9 mouse cellular contexts compared by ENCODE assay signal in genomic region chr4:74222360-74222759, GRCm38 (mm10). TPM values are rescaled to one million over a fixed set of nuclear protein-coding genes. Genes with fewer than 3 reads are reported as not detected.
DNase-seq lines count a peak whose midpoint lies in the region; ATAC-seq and TF ChIP-seq lines count a peak whose summit lies in the region.
"Had no signal": no experiment of that assay in that cellular context is flagged by ENCODE, and none has a peak within 500 bp of the region (broad histone marks: within the 10 kb centered on the region; RNA-seq: fewer than 3 reads in every experiment).

No protein-coding gene starts in this region.

- WGBS in midbrain, postnatal 0 days: 31% methylated on average over 3 of the region's 3 CpGs
- 43% methylated on average over 3 of the region's 3 CpGs for WGBS in midbrain, embryonic 13.5 days
- WGBS in stomach, postnatal 0 days: 37% methylated on average over 3 of the region's 3 CpGs

- H3K9ac ChIP-seq in midbrain, postnatal 0 days (replicated peaks; ENCODE audit: low read length, poor library complexity, severe bottlenecking): no peak overlapping the region
- no peak overlapping the region for H3K9ac ChIP-seq in midbrain, embryonic 13.5 days (replicated peaks)
- no peak overlapping the region for H3K9ac ChIP-seq in stomach, postnatal 0 days (ENCODE audit: low read length)

- ATAC-seq in midbrain, postnatal 0 days (ENCODE audit: low FRiP score): no peak
- ATAC-seq in midbrain, embryonic 13.5 days: no peak
- ATAC-seq in stomach, postnatal 0 days (ENCODE audit: low FRiP score, low TSS enrichment): no peak

- H3K27me3 ChIP-seq in midbrain, postnatal 0 days (ENCODE audit: insufficient read depth, low read length): no peaks in the 10 kb centered on the region
- H3K27me3 ChIP-seq in midbrain, embryonic 13.5 days: no peaks in the 10 kb centered on the region
- no peaks in the 10 kb centered on the region for H3K27me3 ChIP-seq in stomach, postnatal 0 days (ENCODE audit: control insufficient read depth, insufficient read depth, low read length)

- no peaks in the 10 kb centered on the region for H3K9me3 ChIP-seq in midbrain, postnatal 0 days (ENCODE audit: low read length)
- no peaks in the 10 kb centered on the region for H3K9me3 ChIP-seq in midbrain, embryonic 13.5 days
- no peaks in the 10 kb centered on the region for H3K9me3 ChIP-seq in stomach, postnatal 0 days (ENCODE audit: control insufficient read depth, low read length)

- DNase-seq in heart, adult 11 months: peak; percentile 25
- DNase-seq in heart, adult 9 months (ENCODE audit: low spot score in 2 of 2): no peak
- peak; percentile 32 for DNase-seq in midbrain, postnatal 0 days (ENCODE audit: low spot score)
- DNase-seq in embryo, embryonic 10.5 days (ENCODE audit: low spot score): peak; percentile 58
- no peak for DNase-seq in stomach, postnatal 0 days (ENCODE audit: low spot score)
- no peak for DNase-seq in spleen, postnatal 10 days (ENCODE audit: low spot score in 2 of 2)
- no peak for DNase-seq in adrenal gland, postnatal 4 days (ENCODE audit: low spot score in 2 of 2)
- DNase-seq: gastrocnemius, postnatal 10 days had no signal

- H3K27ac ChIP-seq in midbrain, postnatal 0 days (ENCODE audit: low read depth, low read length): no peak overlapping the region
- H3K27ac ChIP-seq in midbrain, embryonic 13.5 days: no peak overlapping the region
- H3K27ac ChIP-seq in stomach, postnatal 0 days (replicated peaks): no peak overlapping the region

- no peaks in the 10 kb centered on the region for H3K4me1 ChIP-seq in midbrain, postnatal 0 days (ENCODE audit: insufficient read depth, low read length)
- no peaks in the 10 kb centered on the region for H3K4me1 ChIP-seq in midbrain, embryonic 13.5 days (replicated peaks)
- no peaks in the 10 kb centered on the region for H3K4me1 ChIP-seq in stomach, postnatal 0 days (replicated peaks; ENCODE audit: control insufficient read depth, insufficient read depth)

- H3K4me3 ChIP-seq in midbrain, postnatal 0 days (ENCODE audit: low read depth, low read length): no peak overlapping the region
- no peak overlapping the region for H3K4me3 ChIP-seq in midbrain, embryonic 13.5 days (replicated peaks)
- no peak overlapping the region for H3K4me3 ChIP-seq in stomach, postnatal 0 days (ENCODE audit: low read depth, low read length)

- TF ChIP-seq CTCF in midbrain, postnatal 0 days (IDR thresholded peaks at IDR 0.05): peak; percentile 76
- peak; percentile 75 for TF ChIP-seq CTCF in stomach, postnatal 0 days (IDR thresholded peaks at IDR 0.05; ENCODE audit: low read depth)

- H3K4me2 ChIP-seq in midbrain, postnatal 0 days (ENCODE audit: low read depth, low read length, poor library complexity, severe bottlenecking): no peak overlapping the region
- no peak overlapping the region for H3K4me2 ChIP-seq in midbrain, embryonic 13.5 days (replicated peaks)
- H3K4me2 ChIP-seq in stomach, postnatal 0 days (replicated peaks; ENCODE audit: low read depth): no peak overlapping the region

- TF ChIP-seq EP300 in stomach, postnatal 0 days (optimal IDR thresholded peaks at IDR 0.05): no peak

- no peaks in the 10 kb centered on the region for H3K36me3 ChIP-seq in midbrain, postnatal 0 days (ENCODE audit: insufficient read depth, low read length)
- no peaks in the 10 kb centered on the region for H3K36me3 ChIP-seq in midbrain, embryonic 13.5 days
- H3K36me3 ChIP-seq in stomach, postnatal 0 days (ENCODE audit: control insufficient read depth, insufficient read depth, low read length): no peaks in the 10 kb centered on the region

RNA-seq across cellular contexts. Expression of gene Kdm4c, which starts 19.9 kb away (rescaled TPM):
- 15.7 and 21.4 TPM in 2 replicates for total RNA-seq in midbrain, postnatal 0 days (2014; rRNA removed)
- polyA plus RNA-seq in midbrain, postnatal 0 days (2015; fragmentation: Nextera tagmentation; extraction: Ambion mirVana): 7.9 and 9.7 TPM in 2 replicates
- 17.2 and 17.6 TPM in 2 replicates for polyA plus RNA-seq in midbrain, embryonic 13.5 days (2015; fragmentation: Nextera tagmentation; extraction: Ambion mirVana)
- 6.2 and 6.3 TPM in 2 replicates for polyA plus RNA-seq in stomach, postnatal 0 days (2015; fragmentation: Nextera tagmentation; extraction: Ambion mirVana)
- total RNA-seq in adrenal gland, postnatal 4 days (2021): 10 to 100 TPM; 22.3 to 24.6 TPM

Comparison
In these comparisons a context has a peak if more than half of its experiments do, and no peak if none do; other contexts are left out.
1. DNase-seq: peak in heart, adult 11 months (single experiment), midbrain, postnatal 0 days (single experiment) and embryo, embryonic 10.5 days (single experiment); none in heart, adult 9 months (0 of 2), stomach, postnatal 0 days (single experiment), spleen, postnatal 10 days (0 of 2) and adrenal gland, postnatal 4 days (0 of 2).